Mouse (Mus musculus): ENCODE data around the gene Gpi1.

DNA sequence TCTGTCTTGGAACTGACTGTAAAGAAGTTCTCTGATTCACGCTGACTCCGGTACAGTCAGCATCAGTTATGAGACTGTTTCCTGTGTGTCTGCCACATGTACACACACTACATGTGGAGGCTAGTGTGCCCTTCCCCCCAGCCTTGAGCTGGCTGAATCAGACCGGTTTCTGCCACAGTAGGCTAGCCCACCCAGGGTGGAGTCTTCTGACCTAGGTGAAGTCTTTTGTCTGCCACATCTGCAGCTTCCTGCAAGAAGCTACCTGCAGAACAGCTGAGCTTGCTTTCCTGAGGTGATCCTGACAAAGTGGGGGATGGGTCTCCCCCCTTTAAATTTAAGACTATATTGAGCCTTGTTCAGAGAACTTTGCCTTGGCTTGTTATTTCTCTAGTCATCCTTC lies 60.7 kb downstream of the Gpi1 start, which contains the start of gene Uba2:
- TF ChIP-seq POLR2A (IDR thresholded peaks at IDR 0.05; ENCODE audit: low read depth, low read length) = no peak
- no peak for TF ChIP-seq CTCF (IDR thresholded peaks at IDR 0.05; ENCODE audit: borderline replicate concordance, insufficient read depth, low read length)

Data from embryonic fibroblast, embryonic 13.5 days (primary cell).